ENCODE assay signal across 8 mouse cellular contexts in genomic region chr2:165321381-165321888, GRCm38 (mm10). TPM values are rescaled to one million over a fixed set of nuclear protein-coding genes. Genes with fewer than 3 reads are reported as not detected.
DNase-seq lines count a peak whose midpoint lies in the region; ATAC-seq and TF ChIP-seq lines count a peak whose summit lies in the region.
"Had no signal": no experiment of that assay in that cellular context is flagged by ENCODE, and none has a peak within 500 bp of the region (broad histone marks: within the 10 kb centered on the region; RNA-seq: fewer than 3 reads in every experiment).

No protein-coding gene starts in this region.

- H3K79me2 ChIP-seq in liver, adult 2 months (ENCODE audit: control insufficient read depth, insufficient read depth, low read length) = peaks cover 28% of the 10 kb centered on the region; the same call in 1 of the 2 replicates

- no peaks in the 10 kb centered on the region for H3K9me3 ChIP-seq in heart, embryonic 15.5 days (replicated peaks)
- H3K9me3 ChIP-seq in lung, embryonic 14.5 days (ENCODE audit: low read depth, low read length) = no peaks in the 10 kb centered on the region

- TF ChIP-seq POLR2A in liver, adult 2 months (IDR thresholded peaks at IDR 0.05; ENCODE audit: extremely low read depth, insufficient read depth, low read length) = no peak
- TF ChIP-seq POLR2A in small intestine, adult 2 months (IDR thresholded peaks at IDR 0.05; ENCODE audit: low read depth, low read length) = no peak

- peak overlapping the region; percentile 38 for H3K27ac ChIP-seq in liver, adult 2 months (replicated peaks; ENCODE audit: insufficient read depth, low read depth, low read length)
- peak overlapping the region; percentile 78 for H3K27ac ChIP-seq in heart, embryonic 15.5 days
- H3K27ac ChIP-seq in lung, embryonic 14.5 days (ENCODE audit: low read depth) = peak overlapping the region; percentile 54
- peak overlapping the region; percentile 57; the same call in 1 of the 2 replicates for H3K27ac ChIP-seq in small intestine, adult 2 months (ENCODE audit: insufficient read depth, low read depth, low read length)

- DNase-seq in liver, adult 2 months (ENCODE audit: extremely low read depth, low read depth, low spot score) = no peak
- DNase-seq in liver = no peak
- peak; percentile 63 for DNase-seq in cerebellum, adult 8-10 months
- no peak for DNase-seq in lung, embryonic 14.5 days
- no peak for DNase-seq in spleen, adult 12 weeks (ENCODE audit: low spot score)

- H3K4me1 ChIP-seq in liver, adult 2 months (ENCODE audit: control insufficient read depth, insufficient read depth, low read length) = peaks cover 17% of the 10 kb centered on the region; the same call in 1 of the 2 replicates
- H3K4me1 ChIP-seq in heart, embryonic 15.5 days (replicated peaks) = peaks cover 77% of the 10 kb centered on the region
- peaks cover 49% of the 10 kb centered on the region for H3K4me1 ChIP-seq in lung, embryonic 14.5 days (ENCODE audit: insufficient read depth)
- H3K4me1 ChIP-seq in small intestine, adult 2 months (ENCODE audit: control insufficient read depth, insufficient read depth, insufficient read length, low read length) = peaks cover 43% of the 10 kb centered on the region

- no peaks in the 10 kb centered on the region for H3K36me3 ChIP-seq in liver, adult 2 months (ENCODE audit: control insufficient read depth, insufficient read depth, low read length)
- H3K36me3 ChIP-seq in heart, embryonic 15.5 days = no peaks in the 10 kb centered on the region
- H3K36me3 ChIP-seq in lung, embryonic 14.5 days (ENCODE audit: insufficient read depth) = 0 out of 2 replicates have a peak, but pooled peaks cover under 1% of the 10 kb centered on the region
- H3K36me3 ChIP-seq in small intestine, adult 2 months (ENCODE audit: control insufficient read depth, insufficient read depth, low read length) = no peaks in the 10 kb centered on the region

- no peaks in the 10 kb centered on the region for H3K27me3 ChIP-seq in liver, adult 2 months (ENCODE audit: control insufficient read depth, insufficient read depth, low read length)
- no peaks in the 10 kb centered on the region for H3K27me3 ChIP-seq in heart, embryonic 15.5 days
- no peaks in the 10 kb centered on the region for H3K27me3 ChIP-seq in lung, embryonic 14.5 days (ENCODE audit: insufficient read depth, low read length)
- H3K27me3 ChIP-seq in small intestine, adult 2 months (ENCODE audit: control insufficient read depth, insufficient read depth, low read length) = no peaks in the 10 kb centered on the region

- H3K9ac ChIP-seq in liver, adult 2 months (ENCODE audit: low read depth, low read length) = no peak overlapping the region
- H3K9ac ChIP-seq in heart, embryonic 15.5 days = no peak overlapping the region
- no peak overlapping the region; the same call in 1 of the 2 replicates for H3K9ac ChIP-seq in lung, embryonic 14.5 days

- H3K4me2 ChIP-seq in heart, embryonic 15.5 days = peak overlapping the region; percentile 29
- peak overlapping the region; percentile 33; the same call in 1 of the 2 replicates for H3K4me2 ChIP-seq in lung, embryonic 14.5 days

- no peak for TF ChIP-seq CTCF in liver, adult 2 months (IDR thresholded peaks at IDR 0.05; ENCODE audit: low read depth, low read length)
- TF ChIP-seq CTCF in lung, embryonic 14.5 days (IDR thresholded peaks at IDR 0.05; ENCODE audit: low read depth) = no peak
- TF ChIP-seq CTCF in small intestine, adult 2 months (IDR thresholded peaks at IDR 0.05; ENCODE audit: extremely low read depth, insufficient read length, insufficient replicate concordance, low read depth, low read length) = no peak

- ATAC-seq in heart, embryonic 15.5 days (replicated peaks; ENCODE audit: insufficient number of reproducible peaks, insufficient read depth, low FRiP score, low read depth) = no peak
- no peak for ATAC-seq in lung, embryonic 14.5 days (ENCODE audit: insufficient read depth)

- 63% methylated on average over 8 of the region's 8 CpGs for WGBS in liver, adult 2 months
- 65% methylated on average over 8 of the region's 8 CpGs for WGBS in heart, embryonic 15.5 days
- 59% methylated on average over 8 of the region's 8 CpGs for WGBS in lung, embryonic 14.5 days
- 59% methylated on average over 8 of the region's 8 CpGs for WGBS in small intestine, adult 2 months

- no peak overlapping the region for H3K4me3 ChIP-seq in liver, adult 2 months (ENCODE audit: insufficient read depth, low read depth, low read length)
- no peak overlapping the region; the same call in 1 of the 2 replicates for H3K4me3 ChIP-seq in heart, embryonic 15.5 days
- H3K4me3 ChIP-seq in lung, embryonic 14.5 days (ENCODE audit: low read depth, low read length) = no peak overlapping the region
- H3K4me3 ChIP-seq in small intestine, adult 2 months (ENCODE audit: low read depth, low read length) = no peak overlapping the region

RNA-seq across cellular contexts. Expression of gene Elmo2, which starts 4.8 kb away (rescaled TPM):
- total RNA-seq in liver, adult 2 months (2014; rRNA removed) = 5.2 and 7.0 TPM in 2 replicates
- 10.9 and 17.5 TPM in 2 replicates for polyA plus RNA-seq in liver, adult 2 months (2012; rRNA removed)
- 33.8 and 49.5 TPM in 2 replicates for polyA plus RNA-seq in heart, embryonic 15.5 days (2015; fragmentation: Nextera tagmentation; extraction: Ambion mirVana)
- polyA plus RNA-seq in lung, embryonic 14.5 days (2014; fragmentation: Nextera tagmentation; extraction: Ambion mirVana) = 79.2 and 82.2 TPM in 2 replicates
- polyA plus RNA-seq in small intestine, adult 2 months (2012; rRNA removed) = 34.3 and 66.1 TPM in 2 replicates

RNA-seq across cellular contexts. Expression of gene Slc35c2, which starts 33.8 kb away (rescaled TPM):
- total RNA-seq in liver, adult 2 months (2014; rRNA removed) = 13.5 and 17.2 TPM in 2 replicates
- 42.4 and 52.1 TPM in 2 replicates for polyA plus RNA-seq in liver, adult 2 months (2012; rRNA removed)
- 32.1 and 45.7 TPM in 2 replicates for polyA plus RNA-seq in heart, embryonic 15.5 days (2015; fragmentation: Nextera tagmentation; extraction: Ambion mirVana)
- polyA plus RNA-seq in lung, embryonic 14.5 days (2014; fragmentation: Nextera tagmentation; extraction: Ambion mirVana) = 51.9 and 52.3 TPM in 2 replicates
- polyA plus RNA-seq in small intestine, adult 2 months (2012; rRNA removed) = 103 and 171 TPM in 2 replicates

RNA-seq across cellular contexts. Expression of gene Zfp663, which starts 47.1 kb away (rescaled TPM):
- total RNA-seq in liver, adult 2 months (2014; rRNA removed) = not detected in 2 replicates
- polyA plus RNA-seq in liver, adult 2 months (2012; rRNA removed) = not detected in 2 replicates
- 0.20 and 0.24 TPM in 2 replicates for polyA plus RNA-seq in heart, embryonic 15.5 days (2015; fragmentation: Nextera tagmentation; extraction: Ambion mirVana)
- polyA plus RNA-seq in lung, embryonic 14.5 days (2014; fragmentation: Nextera tagmentation; extraction: Ambion mirVana) = 0.96 and 1.1 TPM in 2 replicates
- polyA plus RNA-seq in small intestine, adult 2 months (2012; rRNA removed) = not detected in 2 replicates
- total RNA-seq: neutrophil, adult 5-6 weeks had no signal
